Mouse (Mus musculus) kidney, postnatal 4 days (tissue): Measurements from ENCODE around the gene Steap2.
A peak's percentile ranks its signal among the peaks of the same experiment; 100 is the strongest.
"Not testable (repeated sequence)": the region's sequence is repeated elsewhere in the genome, so short reads cannot be mapped to it uniquely, and the experiment has no call there.

Experiments
- DNase-seq, 2 experiments: peaks; one replicate each; pipeline ENCODE4 v3.0.0; 2021; ENCODE audit warnings: mixed read lengths in 2 of 2

Steap2 gene

DNA sequence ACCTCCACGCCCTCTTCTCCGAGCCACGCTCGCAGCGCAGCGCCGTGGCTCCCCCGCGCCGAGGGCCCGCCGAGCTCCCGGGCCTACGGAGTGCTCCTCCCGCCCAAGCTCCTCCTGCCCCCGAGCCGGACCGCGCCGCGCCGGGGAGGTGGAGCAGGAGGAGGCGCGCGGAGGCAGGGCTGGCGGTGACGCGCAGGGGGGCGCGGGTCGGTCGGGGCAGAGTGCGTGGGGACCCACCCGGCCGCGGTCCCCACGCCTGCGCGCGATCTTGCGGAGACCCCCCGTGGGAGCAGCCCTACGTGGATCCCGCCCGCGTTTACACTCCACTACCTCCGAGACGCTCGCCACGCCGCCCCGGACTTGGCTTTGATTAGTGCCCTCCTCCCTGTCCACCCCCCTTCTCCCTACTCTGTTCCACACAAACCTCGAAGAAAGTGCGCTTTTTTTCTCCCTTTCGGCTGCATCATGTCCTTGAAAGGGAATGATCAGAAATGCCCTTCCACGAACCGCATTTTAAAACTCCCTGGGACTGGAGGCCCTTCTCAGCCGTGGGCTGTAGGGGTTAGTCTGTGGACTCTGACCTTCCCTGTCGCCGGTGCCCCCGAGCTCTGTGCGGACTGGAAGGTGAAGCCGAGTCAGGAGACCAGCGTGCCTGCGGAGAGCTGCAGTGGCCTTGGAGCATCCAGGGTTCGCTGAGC, at the start of gene Steap2:
Gene Steap2 (minus strand): TSS at position 623 of the 698 bp plus-strand sequence.
- DNase-seq: peak; percentile 71 to 81

DNA sequence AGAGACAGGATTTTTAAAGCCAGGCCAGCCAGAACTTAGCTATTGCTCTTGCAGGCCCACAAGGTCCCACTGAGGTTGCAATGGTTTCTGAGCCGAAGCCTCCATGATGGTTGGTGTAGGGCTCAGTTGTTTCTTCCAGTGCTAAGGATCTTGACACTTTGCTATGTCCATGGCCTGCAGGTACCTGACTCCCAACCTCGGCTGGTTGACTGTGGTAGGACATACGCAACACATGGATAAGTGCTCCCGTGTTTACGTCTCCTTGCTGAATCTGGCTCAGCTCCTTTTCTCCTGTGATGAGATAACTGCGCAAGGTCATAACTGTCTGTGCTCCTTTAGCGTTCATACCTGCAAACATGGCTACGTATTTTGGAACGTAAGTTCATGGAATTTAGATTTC, 40.1 kb upstream of the Steap2 start:
- no peak for DNase-seq

DNA sequence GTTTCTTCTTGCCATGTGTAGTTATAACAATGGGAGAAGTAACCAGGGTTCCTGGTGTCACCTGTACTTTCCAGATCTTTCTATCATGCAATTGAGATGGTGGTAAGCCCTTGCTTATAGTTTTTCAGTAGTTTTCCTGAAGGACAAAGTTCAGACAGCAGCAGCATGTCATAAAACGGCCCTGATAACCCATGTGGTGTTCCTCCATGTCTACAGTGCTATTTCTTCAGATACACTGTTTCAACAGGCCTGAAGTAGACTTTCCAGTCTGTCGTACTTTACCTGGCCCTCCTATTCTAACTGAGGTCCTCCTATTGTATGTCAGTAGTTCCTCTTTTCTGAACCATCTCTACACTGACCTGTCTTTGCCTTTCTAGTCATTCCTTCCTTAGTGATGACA, 38.5 kb upstream of the Steap2 start:
- DNase-seq: no peak

DNA sequence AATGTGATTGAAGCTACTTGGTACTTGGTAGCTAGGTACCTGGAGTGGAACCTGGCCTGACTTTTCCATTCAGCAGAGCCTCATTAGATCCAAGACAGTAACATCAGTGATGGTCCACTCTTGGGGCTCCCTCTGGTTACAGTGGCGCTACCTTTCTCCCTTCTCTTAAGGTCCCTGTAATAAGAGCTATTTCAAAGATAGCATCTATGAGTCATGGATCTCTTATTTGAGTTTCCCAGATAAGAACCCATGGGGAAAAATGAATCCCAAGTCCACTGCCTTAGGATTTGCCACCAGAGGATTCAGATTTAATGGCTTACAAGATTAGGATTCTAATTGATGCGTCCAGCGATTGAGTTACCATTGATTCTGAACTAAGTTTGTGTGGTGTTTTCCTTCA, 37.8 kb upstream of the Steap2 start:
- no peak for DNase-seq

DNA sequence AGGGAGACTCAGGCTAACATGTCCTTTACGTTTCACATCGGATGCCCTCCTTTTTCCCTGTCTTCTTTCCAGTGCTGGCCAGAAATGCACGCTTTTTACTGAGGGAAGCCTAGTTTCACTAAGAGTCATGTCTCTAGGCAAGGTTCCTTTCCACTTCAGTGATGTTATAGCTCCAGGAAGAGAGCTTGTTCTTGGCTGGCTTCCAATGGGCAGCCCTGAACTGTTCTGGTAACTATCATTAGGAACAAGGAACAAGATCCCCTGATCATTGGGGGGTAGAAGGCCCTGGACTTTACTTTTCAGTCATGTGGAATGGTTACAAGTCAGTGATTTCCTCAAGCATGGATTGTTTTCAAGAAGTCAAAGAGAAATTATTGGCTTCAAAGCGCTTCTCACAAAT, 35.5 kb upstream of the Steap2 start:
- peak; percentile 11 to 27 for DNase-seq

DNA sequence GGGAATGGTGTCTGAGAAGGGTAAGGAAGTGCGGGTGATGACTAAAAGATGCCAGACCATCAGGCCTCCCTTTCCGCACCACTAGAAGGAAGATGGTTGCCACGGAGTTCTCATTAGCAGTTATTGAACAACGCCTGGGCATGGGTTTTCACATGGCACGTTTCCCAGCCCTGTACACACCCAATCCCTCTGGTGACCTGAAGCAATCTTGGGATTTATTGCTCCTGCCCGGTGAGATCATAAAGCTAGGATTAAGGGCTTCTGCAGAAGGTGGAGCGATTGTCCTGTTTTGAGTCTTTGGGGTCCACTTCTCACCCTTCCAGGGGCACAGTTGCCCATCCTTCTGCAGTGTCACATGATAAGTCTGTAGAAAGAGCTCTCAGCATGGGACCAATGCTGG, 27.8 kb upstream of the Steap2 start:
- no peak for DNase-seq

DNA sequence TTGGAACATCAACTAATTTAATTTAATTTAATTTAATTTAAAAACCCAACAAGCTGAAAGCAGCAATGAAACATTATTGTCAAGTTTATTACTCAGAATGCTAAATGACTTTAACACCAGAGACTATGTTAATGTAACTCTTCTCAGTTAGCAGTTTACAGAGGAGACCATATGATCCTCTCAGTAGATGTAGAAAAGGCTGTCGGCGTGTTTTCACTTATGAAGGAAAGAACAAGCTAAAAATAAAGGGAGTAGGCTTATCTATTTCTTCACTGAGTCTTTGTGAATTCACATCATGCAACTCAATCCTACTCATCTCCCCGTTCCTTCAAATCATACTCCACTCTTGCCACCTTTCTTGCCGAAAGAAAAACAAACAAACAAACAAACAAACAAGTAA, 16.7 kb upstream of the Steap2 start:
- no peak for DNase-seq

DNA sequence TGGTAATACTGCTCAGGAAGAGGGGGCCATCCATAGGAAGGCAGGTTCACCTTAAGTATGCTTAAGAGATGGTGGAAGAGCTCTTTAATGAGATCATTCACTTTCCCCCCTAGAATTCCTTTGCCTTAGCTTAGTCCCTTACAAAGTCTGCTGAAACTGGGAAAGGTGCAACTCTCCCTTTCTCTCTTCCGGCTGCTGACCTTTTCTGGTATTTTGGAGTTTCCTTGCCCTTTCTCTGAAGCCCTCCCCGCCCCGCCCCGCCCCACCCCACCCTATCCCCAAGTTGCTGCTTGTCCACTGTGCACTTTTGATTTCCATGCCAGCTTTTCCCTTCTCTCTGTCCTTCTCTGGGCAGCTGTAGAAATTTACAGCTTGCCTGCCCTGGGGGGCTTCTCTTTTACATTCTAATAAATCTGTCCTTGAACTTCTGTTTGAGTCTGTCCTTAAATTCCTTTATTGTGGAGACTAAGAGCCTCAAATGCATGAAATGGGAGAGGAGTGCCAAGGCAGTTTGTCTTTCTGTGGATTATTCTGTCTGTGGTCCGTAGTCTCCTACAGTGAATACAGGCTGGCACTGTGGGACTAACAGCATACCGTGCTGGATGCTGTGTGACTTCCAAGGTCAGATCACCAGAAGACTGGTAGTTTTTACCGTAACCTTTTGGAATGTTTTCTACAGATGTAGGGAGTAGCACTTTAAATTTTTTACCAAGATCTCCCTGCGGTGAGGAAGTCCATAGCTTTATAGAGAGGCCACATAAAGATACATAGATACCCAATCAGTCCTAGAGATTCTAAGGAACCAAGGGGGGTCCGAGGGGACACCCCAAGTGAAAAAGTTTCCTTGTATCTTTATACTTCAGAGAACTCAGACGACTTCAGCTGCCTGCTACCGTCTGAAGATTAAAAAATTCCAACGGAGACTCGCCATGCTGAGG, 13.2 kb upstream of the Steap2 start:
- no peak for DNase-seq

DNA sequence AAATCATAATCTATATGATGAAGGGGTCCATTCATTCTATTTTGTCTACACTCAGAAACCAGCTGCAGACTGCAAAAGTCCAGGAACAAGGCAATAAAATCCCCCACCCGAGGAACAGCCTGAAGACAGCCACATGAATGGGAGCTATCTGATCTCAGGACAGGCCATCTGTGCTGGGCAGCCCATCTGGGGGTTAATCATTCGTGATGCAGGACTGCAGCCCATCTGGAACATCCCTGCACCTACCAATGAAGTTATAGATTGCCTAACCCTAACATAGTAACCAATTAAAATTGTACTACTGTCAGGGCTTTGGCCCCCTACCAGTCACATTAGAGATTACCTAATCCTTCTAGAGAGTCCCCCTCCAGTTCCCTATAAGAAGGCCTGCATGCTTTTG, 10.6 kb upstream of the Steap2 start:
- DNase-seq: peak in 1 of 2 experiments; percentile 43

DNA sequence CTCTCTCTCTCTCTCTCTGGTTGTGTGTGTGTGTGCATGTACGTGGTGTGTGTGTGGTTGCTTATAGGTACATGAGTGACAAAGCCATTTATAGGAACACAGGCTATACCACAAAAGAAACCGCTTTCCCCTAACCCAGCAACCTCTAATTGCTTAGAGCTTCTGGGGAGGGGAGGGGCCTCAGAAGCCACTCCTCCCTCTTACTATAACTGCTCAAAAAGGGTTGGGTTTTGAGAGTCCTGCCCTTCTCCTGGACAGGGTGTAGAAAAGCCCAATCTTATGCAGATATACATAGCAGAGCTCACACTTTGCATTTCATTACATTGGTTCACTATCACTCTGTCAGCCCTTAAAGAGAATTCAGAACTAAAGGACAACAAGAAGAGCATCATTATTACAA, 6.0 kb upstream of the Steap2 start:
- DNase-seq: no peak

DNA sequence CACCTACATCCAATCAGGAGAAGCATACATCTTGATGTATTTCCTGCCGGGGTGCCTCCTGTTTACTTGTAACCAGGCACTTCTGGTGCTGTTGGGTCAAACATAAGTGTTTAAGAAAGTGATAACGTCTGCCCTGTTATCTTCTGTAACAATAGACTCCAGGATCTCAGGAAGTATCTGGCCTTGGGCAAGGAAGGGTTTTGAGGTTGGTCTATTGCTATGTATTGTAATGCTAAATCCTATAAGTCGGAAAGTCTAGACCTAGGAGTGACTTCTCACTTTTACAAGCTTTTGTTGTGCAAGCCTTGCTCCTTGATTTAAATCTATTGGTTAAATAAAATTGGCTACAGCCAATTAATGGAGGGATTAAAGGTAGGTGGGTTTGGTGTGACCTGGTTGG, 4.5 kb upstream of the Steap2 start:
- no peak for DNase-seq

DNA sequence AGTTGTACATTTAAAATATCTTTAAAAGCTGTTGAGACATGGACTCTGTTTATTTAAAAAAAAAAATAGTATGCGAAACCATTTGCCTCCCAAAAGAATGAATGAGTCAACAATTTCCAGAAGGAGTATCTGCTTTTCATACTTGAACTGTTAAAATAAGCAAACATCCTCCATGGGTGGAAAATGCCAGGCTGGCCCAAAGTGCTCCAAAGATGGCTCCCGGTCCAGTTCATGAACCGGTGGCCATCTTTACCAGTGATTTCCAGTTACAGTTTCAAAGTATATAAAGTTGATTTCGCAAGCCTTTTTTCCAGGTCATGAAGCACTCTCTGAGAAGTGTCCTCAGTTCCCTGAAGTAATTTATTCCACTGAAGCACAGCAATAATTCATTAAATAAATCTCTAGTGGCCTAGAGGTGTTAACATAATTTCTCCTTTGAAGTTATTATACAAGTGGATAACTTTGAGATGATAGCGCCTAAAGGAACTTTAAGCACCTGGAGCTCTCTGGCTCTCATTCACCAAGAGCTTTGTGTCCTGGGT, 1.1 kb upstream of the Steap2 start:
- no peak for DNase-seq

DNA sequence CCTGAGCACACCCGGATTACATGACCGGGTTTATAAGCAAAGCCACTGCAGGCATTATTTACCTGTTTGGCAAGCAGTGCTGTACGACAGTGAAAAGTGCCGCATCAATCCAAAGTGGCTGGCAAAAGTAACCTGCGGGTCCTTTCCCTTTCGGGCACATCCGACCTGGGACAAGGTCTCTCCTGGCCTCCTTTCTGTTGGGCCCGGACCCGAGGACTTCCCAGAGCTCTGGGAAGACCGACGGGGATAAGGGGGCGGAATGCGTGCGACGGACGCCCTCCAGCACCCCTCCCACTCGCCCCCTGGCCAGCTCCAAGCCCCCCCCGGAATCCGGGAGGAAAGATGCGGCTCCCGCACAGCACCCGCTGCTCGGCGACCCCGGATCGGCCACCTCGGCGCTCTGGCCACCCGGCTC, 830 bp downstream of the Steap2 start:
- no peak for DNase-seq

DNA sequence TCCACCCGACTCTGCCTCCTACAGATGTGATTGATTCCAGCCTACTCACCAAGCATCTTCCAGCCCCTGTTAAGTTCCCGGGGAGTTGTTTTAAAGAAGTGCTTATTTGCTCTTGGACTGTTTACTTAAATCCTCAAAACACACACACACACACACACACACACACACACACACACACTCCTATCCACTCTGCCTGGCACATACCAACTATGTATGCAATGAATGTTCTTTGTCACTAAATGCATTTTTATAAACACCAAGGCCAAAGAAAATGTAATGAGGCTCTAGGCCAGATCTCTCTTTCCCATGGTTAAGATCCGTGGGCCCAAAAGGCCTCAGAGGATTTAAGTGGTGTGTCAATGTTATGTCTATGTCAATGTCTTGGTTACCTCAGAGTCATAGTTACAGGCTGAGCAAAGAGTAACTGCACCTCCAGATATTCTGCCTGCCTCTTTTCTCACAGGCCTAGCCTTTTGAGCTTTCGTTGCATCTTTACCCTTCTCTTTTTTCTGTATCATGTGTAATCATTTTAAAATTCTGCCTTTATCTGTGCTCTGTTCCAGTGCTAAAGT, 2.1 kb downstream of the Steap2 start:
- no peak for DNase-seq

DNA sequence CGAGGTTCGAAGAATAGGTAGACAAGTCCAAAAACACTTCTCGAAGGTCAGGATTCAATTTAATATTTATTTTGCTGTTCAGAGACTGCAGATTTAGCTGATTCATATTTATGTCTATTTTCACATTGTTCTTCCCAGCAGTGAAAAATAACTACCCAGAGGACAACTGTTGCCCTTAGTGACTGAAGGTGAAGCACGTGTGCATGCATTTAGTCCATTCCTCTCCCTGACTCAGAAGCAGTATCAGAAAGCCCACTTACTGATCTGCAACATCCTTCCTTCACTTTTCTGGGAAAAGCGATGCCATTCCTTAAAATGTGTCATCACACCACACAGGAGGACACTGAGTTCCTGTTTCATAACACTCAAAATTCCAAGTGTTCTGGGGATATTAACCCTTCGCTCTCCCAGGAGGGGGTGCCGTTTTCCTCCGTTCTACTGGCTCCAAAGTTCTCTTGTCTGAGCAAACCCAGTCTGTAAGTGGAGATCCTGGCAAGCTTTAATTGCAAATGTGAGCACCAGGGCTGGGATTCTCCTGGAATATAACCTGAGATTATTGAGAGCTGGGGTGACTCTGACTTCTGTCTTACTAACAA, 5.3 kb downstream of the Steap2 start:
- no peak for DNase-seq

DNA sequence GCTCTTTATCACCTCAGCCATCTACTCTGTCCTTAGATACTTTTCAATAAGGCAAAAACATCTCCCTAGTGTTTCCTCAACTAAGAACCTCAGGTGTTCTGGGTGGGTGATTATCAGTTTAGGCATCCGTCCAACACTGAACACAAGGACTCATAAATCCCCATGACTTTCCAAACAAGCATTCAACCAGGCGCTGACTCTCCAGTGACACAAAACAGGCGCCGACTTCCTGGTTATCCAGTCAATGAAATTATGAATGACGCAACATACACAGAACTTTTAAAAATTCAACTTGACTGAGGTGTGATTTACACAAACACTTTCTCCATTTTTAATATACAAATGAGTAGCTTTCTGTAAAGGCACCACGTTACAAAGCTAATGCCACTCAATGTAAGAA, 6.2 kb downstream of the Steap2 start:
- no peak for DNase-seq

DNA sequence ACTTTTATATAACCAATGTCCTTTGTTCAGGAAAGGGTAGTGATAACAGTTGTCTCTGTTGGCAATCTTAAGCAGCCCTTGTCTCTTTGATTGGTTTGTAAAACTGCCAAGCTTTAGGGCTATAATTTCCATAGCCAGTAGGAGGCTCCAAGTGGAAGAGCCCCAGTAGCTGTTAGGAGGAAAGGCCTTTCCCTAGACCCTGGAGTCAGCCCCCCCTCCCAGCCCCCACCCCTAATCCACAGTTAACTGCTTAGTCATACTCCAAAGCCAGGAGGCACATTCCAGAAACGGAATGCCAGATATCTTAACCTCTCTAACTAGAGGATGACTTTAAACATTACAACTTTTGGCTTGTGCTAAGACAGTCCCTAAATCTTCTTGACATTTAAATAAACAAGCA, 7.4 kb downstream of the Steap2 start:
- DNase-seq: no peak

DNA sequence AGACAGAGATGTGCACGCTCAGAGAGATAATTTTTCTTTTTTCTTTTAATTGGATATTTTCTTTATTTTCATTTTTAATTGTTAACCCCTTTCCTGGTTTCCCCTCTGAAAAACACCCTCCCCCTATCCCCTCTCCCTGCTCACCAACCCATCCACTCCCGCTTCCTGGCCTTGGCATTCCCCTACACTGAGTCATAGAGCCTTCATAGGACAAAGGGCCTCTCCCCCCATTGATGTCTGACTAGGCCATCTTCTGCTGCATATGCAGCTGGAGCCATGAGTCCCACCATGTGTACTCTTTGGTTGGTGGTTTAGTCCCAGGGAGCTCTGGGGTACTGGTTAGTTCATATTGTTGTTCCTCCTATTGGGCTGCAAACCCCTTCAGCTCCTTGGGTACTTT, 9.4 kb downstream of the Steap2 start:
- not testable (repeated sequence) for DNase-seq

DNA sequence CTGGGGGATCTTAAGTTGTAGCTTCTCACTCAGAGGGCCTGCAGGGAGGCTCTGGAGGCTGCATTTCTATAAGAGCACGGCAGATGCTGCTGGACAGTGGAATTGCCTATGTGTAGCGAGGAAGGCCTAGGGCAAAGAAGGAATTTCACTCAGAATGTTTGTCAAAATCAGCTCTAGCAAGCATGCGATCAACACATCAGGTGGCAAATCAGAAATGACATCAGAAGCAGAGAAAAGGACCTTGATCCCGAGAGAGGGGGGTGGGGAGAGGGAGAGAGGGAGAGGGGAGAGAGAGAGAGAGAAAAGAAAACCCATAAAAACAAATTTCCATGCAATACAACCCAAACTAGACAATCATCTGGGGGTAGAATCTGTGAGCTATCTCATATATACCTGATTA, 11.1 kb downstream of the Steap2 start:
- no peak for DNase-seq

DNA sequence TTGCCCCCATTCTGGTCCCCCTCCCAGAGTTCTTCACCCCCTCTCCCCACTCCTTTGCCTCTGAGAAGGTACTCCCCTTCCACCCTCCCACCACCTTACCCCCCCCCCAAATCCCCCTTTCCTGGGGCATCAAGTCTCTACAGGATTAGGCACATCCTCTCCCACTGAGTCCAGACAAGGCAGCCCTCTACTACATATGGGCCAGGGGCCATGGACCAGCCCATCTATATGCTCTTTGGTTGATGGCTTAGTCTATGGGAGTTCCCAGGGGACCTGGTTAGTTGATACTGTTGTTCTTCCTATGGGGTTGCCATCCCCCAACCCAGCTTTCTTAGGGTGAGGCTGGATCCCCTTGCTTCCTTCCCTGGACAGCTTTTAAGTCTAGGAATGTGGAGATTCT, 14.9 kb downstream of the Steap2 start:
- DNase-seq: no peak

DNA sequence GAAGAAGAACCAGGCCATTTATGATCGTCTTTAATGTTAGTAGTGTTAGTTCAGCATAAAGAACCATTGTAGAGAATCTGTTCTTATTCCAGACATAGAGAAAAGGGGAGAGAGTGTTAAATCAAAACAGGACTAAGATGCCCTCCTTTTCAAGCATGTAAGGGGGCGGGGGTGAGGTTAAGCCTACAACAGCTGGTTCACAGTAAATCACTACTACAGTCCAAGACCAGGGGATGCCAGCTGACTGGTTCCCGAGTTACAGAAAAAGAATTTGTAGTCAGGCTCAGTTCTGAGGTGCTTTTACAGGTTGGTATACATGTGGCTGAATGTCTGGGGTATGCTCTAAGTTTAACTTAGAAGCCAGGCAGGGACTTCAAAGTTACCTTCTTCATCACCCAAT, 18.3 kb downstream of the Steap2 start:
- no peak for DNase-seq

DNA sequence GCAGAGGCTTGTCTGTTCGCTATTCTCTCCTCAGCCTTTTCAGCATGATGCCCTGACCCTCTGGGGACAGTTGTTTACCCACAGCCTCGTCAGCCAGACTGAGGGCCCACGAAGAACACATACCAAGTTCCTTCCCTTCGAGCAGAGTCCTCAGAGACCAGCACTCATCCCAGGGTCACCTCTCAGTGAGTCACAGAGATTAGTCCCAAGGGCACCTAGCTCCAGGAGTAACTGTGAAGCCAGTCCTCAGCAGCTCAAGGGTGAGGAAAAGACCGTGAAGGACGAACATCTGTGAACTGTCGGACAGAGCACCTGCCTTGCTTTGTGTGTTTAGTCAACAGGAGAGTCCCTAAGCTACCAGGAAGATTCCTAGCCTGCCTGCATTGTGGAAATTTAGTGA, 25.5 kb downstream of the Steap2 start:
- DNase-seq: no peak

DNA sequence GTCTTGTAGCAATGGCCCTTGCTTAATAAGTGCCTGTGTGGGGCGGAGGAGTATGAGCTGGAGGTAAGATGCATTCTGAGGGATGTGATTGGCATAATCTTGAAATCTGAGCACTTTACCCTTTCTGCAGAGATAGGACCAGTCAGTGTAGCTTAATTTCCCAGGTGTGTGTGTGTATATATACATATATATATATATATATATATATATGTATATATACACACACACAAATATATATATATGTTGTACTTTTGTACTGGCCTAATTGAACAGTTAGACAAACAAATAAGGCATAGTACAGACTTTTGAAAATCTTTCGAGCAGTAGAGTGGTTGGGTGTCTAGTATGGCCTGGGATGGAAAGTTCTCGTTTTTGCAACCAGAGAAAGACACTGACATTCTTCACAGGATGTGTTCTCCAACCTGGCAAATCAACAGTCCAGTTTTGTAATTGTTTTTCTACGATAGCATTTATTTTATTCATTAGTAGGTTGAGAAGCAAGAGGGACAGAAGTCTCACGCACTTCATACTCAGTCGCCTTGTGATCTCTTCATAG, 29.9 kb downstream of the Steap2 start:
- DNase-seq: no peak
